Mouse (Mus musculus) ZHBTc4 (cell line): ENCODE results near the gene Haus8.
A peak's percentile ranks its signal among the peaks of the same experiment; 100 is the strongest.
"Not testable (repeated sequence)": the region's sequence is repeated elsewhere in the genome, so short reads cannot be mapped to it uniquely, and the experiment has no call there.

Experiments
- DNase-seq: peaks from one replicate; pipeline ENCODE4 v3.0.0-alpha.2; 2011; ENCODE audit warnings: low read depth, low spot score

Gene Haus8

DNA sequence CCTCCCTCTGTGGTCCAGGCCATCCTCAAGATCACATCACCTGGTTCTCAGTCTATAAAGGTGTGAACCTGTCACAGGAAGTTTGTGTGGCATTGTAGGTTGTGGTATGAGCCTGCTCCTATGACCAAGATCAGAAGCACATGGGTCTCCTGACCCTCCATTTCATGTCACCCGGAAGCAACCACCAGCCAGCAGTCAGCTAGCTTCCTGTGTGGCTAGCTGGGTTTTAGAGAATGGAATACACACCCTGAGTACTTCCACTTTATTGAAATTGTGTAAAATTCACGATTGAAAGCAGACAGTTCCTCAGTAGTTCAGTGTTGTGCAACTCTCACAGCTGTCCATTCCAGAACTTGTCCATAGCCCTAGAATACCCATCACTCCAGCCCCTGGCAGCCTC, 13.5 kb upstream of the Haus8 start:
- not testable (repeated sequence) for DNase-seq

DNA sequence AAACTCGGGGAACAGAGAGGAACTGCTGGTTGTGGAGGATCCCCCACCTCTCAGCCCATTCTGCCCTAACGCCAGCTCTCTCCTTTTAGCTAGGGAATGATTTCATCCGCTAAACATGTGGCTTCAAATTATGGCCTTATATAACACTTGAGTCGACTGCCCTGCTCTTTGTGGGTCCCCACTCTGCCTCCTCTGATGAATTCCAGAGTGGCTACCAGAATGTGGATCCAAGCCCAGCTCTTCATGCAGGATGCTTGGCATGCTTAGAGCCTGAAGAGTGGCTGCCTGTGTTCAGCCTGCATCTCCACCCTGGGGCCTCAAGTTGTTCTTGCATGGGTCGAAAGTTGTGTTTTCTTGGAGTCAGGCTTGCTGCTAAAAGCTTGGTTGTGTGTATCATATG, 9.9 kb upstream of the Haus8 start:
- DNase-seq: no peak

DNA sequence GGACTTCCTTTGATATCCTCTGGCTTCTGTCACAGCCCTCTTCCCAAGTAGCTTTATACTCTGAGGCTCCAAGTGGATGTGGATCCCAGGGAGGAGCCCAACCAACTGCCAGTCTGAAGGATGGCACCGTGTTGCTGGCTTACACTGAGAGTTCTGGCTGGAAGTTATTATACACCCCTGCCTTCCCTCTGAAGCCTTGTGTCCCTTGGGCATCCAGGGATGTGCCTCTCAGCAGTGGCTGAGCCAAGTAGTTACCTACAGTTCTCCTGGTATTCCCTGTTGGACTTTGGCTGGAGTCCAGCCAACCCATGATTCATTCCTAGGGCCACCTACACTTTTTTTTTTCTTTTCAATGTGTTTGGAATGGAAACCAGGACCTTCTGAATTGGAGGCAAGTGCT, 9.0 kb upstream of the Haus8 start:
- DNase-seq: not testable (repeated sequence)

DNA sequence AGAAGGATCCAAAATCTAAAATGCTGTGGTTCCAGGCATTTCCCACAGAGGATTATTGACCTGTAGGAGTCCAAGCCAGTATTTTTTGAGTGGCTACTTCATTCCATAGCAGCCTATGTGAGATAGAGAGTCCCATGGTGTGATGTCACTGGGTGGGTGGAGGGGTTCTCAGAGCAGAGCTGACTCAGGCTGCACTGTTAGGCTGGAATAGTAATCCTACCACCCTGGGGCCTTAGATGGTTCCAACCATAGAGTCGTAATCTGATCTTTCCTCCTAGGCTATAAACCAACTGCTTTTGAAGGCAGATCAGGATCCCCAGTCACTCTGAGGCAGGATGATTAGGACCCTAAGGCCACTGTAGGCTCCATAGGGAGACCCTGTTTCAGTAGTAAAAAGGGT, 6.7 kb upstream of the Haus8 start:
- not testable (repeated sequence) for DNase-seq

DNA sequence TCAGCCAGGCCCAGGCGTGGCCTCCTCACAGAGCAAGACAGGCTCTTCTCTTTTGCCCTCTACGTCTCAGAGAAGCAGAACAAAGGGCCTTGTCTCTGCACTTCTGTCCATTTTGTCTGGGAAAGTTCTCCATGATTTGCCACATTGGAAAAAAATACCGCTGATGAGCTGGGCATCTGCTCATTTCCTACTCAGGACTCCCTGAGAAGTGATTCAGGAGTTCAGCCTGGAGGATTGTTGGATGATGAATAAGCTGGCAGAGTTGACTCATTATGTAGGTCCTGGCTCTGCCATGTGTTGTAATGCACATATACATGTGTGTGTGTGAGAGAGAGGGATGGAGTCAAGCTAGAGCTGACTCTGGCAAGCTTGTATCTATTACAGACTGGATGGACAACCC, 3.4 kb upstream of the Haus8 start:
- no peak for DNase-seq

DNA sequence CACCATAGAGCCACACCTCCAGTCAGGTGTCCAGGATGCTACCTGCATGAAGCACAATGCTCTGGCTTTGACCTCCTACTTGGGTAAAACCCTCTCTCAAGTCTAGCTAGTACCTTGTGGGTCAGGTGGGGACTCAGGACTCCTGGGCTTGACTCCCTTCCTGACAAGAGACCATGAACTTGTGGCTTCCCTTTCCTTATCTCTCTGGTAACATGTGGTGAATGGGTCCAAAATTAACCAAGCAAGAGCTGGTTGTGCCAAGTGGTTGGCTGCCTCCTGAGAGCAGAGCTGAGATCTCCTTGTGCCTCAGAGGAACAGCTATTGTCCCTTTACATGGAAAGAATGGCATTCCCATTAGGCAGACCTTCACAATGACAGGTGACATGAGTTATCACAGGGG, 1.7 kb upstream of the Haus8 start:
- no peak for DNase-seq

DNA sequence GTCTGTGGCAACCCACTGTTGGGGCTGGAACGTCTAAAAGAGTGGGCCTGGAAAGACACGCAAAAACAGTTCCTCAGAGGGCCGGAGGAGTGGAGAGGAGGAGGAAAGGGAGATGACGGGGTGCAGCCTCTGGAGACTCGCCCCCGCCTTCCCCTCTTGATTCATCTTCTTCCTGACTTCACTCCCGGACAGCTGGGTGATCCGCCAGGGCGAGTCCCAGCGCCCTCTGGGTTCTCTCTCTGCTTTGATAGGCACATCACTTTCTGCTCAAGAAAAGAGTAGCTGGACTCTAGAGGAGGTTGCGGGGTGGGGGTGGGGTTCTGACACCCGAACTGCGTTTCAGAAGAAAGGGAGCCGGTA, 397 bp upstream of the Haus8 start:
- DNase-seq: peak; percentile 61

DNA sequence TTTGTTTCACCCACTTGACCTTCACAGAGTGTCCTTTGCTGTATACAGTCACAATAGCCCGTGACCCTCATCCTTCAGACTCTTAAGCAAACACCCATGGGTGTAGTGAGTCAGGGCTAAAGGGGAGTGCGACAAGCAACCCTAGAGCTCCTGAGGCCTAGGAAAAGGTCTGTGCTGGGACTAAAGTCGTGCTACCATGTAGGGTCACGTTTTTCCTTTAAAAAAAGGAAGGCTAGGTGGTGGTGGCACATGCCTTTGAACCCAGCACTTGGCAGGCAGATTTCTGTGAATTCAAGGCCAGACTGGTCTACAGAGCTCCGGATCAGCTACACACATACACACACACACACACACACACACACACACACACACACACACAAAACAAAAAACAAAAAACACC, 1.1 kb downstream of the Haus8 start:
- peak; percentile 32 for DNase-seq

DNA sequence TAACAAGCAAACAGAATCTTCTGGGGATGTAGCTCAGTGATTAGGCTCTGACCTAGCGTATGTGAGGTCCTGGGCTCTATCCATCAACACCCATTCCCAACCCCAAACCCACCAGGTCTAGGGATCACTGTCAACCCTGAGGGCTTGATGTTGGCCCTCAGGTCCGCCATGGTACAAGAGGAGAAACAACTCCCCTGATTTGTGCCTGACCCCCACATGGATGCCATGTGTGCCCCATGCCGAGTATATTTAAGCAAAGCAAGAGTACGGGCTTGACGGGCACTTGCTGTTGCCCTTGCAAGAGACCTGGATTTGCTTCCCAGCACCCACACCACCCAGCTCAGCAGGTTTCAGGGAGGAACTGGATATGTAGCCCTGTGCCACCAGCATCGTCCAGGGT, 4.4 kb downstream of the Haus8 start:
- DNase-seq: not testable (repeated sequence)

DNA sequence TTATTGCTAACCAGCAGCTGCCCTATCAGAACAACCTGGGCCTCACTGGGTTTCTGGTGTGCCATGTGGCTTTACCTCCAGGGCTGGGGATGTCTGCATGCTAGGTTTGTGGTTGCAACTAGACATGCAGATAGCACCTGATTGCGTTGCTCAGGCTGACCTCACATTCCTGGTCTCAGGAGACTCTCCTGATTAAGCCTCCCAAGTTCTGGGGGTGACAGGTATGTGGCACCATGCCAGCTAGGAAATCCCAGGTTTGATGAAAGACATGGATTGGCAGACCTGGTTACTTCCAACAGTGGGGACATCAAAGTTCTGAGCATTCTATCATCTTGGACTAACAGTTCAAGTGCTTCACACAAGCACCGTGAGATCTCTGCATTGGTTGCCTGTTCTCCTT, 5.0 kb downstream of the Haus8 start:
- no peak for DNase-seq

DNA sequence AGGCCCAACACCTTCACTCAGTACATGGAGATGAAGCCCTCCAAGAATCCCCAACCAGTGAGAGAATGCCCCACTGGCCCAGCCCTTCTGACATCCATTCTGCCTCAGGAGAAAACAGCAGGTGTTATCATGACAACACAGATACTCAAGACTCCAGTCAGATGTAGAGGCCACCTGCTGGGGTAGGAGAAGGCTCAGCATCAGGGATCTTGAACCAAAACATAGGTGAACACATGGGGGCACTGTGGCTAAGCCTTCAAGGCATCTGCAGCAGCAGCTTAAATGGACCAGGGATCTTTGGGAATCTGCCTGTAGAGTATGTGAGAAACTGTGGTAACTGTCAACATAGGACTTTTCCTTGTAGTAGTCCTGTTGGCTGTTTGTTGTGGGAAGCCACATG, 11.5 kb downstream of the Haus8 start:
- peak; percentile 91 for DNase-seq

DNA sequence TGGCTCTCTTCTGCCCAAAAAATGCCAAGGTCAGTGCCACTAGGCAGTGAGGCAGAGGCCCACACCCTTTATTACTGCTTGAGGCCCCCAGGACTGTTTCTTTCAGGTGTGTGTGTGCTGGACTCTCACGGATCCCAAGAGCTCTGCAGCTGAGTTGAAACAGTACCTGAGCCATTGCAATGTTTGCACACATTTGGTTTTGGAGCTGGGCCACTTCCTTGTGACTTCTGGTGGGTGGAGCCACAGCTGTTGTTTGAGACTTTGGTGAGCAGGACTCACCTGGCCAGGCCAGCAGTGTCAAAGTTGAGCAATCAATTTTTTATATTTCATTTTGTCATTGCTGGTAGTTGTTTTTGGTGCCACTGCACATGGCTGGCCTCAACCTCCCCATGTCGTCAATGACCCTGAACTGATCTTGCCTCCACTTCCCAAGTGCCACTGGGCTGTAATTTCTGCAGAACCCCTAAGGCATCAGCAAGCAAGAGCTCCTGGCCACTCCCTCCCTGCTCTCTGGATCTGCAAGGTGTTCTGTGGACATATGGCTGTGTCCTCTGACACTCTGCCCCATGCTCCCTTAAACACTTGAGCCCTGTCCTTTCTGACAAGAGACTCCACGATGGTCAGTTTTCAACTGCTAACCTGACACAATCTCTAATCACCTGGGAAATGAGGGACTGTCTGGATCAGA, 16.0 kb downstream of the Haus8 start:
- DNase-seq: no peak

DNA sequence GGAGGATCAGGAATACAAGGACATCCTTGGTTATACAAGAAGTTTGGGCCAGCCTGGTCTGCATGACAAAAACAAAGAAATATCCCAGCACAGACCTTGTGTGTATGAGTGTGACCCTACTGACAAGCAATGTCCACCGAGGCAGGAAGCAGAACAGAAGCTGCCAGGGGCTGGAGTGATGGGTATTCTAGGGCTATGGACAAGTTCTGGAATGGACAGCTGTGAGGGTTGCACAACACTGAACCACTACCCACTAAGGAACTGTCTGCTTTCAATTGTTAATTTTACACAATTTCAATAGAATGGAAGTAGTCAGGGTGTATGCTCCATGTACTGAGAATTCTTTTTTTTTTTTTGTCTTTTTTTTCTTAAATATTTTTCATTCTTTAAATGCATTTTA, 24.5 kb downstream of the Haus8 start:
- DNase-seq: no peak

DNA sequence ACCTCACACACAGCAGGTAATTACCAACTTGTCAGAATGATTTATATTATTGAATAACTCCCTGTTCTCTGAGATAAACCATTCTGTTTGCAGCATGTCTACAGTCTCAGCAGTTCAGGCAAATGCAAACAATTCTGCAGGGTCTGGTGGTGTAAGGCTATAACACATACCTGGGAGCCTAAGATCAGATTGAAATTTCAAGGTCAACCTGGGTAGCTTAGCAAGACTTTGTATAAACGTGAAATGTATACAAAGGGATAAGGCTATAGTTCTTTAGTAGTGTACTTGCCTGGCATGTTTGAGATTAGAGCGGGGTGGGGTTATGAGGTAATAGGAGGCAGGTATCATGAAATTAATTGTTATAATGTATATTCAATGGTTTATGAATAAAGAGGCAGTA, 30.0 kb downstream of the Haus8 start:
- DNase-seq: no peak

DNA sequence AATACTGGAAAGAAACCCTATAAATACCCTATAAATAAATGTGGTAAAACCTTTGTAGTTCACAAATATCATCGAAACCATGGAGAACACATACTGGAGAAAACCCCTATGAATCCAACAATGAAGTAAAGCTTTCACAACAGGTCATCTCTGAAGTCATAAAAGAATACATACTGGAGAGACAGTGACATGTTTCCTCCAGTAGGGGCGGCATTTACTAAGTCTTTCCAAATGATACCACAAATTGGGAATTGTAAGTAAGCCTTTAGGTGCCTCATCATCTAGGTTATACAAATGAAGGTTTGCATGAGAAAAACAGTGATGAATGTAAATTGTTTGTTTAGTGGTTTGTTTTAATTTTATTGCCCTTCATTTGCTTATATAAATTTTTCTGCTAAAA, 48.2 kb downstream of the Haus8 start:
- DNase-seq: peak; percentile 35

DNA sequence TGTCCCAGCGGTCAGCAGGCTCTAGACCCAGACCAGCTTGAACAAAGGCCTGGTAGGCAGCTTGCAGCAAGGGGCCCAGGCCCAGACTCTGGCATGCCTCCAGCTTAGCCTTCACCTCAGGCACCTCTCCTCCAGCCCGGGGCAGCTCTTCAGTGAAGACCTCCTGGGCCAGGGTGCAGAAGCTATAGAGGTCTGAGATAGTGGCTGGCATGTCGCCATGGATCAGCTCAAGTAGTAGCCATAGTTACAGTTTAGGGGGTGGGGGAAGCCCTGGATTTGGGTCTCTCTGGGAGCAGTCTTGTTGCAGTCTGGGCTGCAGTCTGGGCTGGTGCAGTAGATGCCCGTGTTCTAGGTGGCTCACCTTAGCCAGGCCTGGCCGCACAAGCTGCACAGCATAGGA, 58.5 kb downstream of the Haus8 start:
- not testable (repeated sequence) for DNase-seq

DNA sequence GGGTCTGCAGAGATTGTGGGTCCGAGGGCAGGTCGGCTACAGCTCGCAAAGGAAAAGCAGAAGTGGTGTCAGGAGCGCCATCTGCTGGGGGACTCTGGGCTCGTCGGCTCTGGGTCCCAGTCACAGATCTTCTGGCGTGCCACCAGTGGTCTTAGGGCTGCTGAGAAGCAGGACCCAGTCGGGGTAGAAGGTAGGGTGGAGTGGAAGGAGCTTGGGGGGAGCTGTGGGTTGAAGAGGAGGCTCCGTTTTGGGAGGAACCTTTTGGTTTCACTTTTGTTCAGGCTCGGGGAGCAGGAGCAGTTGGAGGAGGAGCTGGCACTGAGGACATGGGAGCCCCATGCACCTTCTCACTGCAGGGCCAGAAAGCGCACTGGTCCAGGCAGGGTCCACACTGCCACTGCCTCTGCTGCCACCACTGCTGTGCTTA, 67.2 kb downstream of the Haus8 start:
- peak; percentile 16 for DNase-seq
